Mouse (Mus musculus) cerebellum, postnatal 10 days (tissue): ENCODE measurements around the gene Abcc6.

ENCODE experiments used
- DNase-seq, 2 experiments: peaks; one replicate each; pipeline ENCODE4 v3.0.0; 2021; ENCODE audit warnings: mixed read lengths in 2 of 2

Abcc6 gene

GRCm38 (mm10) chr7:45928626-45929295, 101.3 kb downstream of the Abcc6 start:
- peak; percentile 63 to 69 for DNase-seq

- peak in 1 of 2 experiments; percentile 30 for DNase-seq
These were observed 105.7 kb downstream of the Abcc6 start for GRCm38 (mm10) chr7:45924429-45924816.

GRCm38 (mm10) chr7:45923762-45924428, 106.2 kb downstream of the Abcc6 start, which contains the start of gene Ccdc114:
Ccdc114 (plus strand) TSS chr7:45924072.
- peak; percentile 67 to 68 for DNase-seq

- peak; percentile 94 to 96 for DNase-seq
These were observed 107.0 kb downstream of the Abcc6 start for GRCm38 (mm10) chr7:45922928-45923761.

- DNase-seq, result no peak
These were observed 108.0 kb downstream of the Abcc6 start for GRCm38 (mm10) chr7:45921950-45922600.

GRCm38 (mm10) chr7:45921242-45921621, 108.9 kb downstream of the Abcc6 start, which contains the start of gene Emp3:
Emp3 (minus strand) TSS chr7:45921404.
- DNase-seq, result no peak

- no peak for DNase-seq
These were observed 109.4 kb downstream of the Abcc6 start for GRCm38 (mm10) chr7:45920583-45921241.

- peak in 1 of 2 experiments; percentile 13 for DNase-seq
These were observed 110.3 kb downstream of the Abcc6 start for GRCm38 (mm10) chr7:45919761-45920160.

- DNase-seq, result peak in 1 of 2 experiments; percentile 16
These were observed 110.9 kb downstream of the Abcc6 start for GRCm38 (mm10) chr7:45919083-45919671.

- no peak for DNase-seq
These were observed 112.2 kb downstream of the Abcc6 start for GRCm38 (mm10) chr7:45917926-45918325.
